Mouse (Mus musculus) embryonic fibroblast, embryonic 13.5 days (primary cell): ENCODE results near the gene Hnrnpab. TPM values are rescaled to one million over a fixed set of nuclear protein-coding genes. Genes with fewer than 3 reads are reported as not detected.
"Not testable (repeated sequence)": the region's sequence is repeated elsewhere in the genome, so short reads cannot be mapped to it uniquely, and the experiment has no call there.

ENCODE experiments used
- H3K27ac ChIP-seq: 2 replicates; pipeline ENCODE4 v1.5.1; 2012; ENCODE audit warnings: low read length, control low read depth, inconsistent platforms; ENCODE audit not compliant: insufficient read depth
- H3K4me1 ChIP-seq: 2 replicates; pipeline ENCODE4 v1.6.1; 2011; ENCODE audit warnings: low read length; ENCODE audit not compliant: control insufficient read depth, insufficient read depth
- H3K4me3 ChIP-seq: 2 replicates; pipeline ENCODE4 v1.5.1; 2011; ENCODE audit warnings: mild to moderate bottlenecking, control low read depth, low read length; ENCODE audit not compliant: insufficient read depth
- CTCF ChIP-seq: IDR thresholded peaks from 2 replicates; pipeline ENCODE4 v1.5.1; 2011; ENCODE audit warnings: mild to moderate bottlenecking, control low read depth, low read length, moderate library complexity, borderline replicate concordance; ENCODE audit not compliant: insufficient read depth
- POLR2A ChIP-seq: IDR thresholded peaks from 2 replicates; pipeline ENCODE4 v1.6.1; 2011; ENCODE audit warnings: low read depth, mild to moderate bottlenecking, control low read depth, low read length, moderate library complexity
- polyA plus RNA-seq: library from polyadenylated mRNA; stranded (reverse); fragments of >200 nt; gene quantifications from 2 replicates; pipeline ENCODE4 v1.2.4, GENCODE M21; 2011; ENCODE audit warnings: low read depth; ENCODE audit not compliant: missing spikeins, insufficient read length

The Hnrnpab gene
- polyA plus RNA-seq, 1 experiment: 361 TPM

DNA sequence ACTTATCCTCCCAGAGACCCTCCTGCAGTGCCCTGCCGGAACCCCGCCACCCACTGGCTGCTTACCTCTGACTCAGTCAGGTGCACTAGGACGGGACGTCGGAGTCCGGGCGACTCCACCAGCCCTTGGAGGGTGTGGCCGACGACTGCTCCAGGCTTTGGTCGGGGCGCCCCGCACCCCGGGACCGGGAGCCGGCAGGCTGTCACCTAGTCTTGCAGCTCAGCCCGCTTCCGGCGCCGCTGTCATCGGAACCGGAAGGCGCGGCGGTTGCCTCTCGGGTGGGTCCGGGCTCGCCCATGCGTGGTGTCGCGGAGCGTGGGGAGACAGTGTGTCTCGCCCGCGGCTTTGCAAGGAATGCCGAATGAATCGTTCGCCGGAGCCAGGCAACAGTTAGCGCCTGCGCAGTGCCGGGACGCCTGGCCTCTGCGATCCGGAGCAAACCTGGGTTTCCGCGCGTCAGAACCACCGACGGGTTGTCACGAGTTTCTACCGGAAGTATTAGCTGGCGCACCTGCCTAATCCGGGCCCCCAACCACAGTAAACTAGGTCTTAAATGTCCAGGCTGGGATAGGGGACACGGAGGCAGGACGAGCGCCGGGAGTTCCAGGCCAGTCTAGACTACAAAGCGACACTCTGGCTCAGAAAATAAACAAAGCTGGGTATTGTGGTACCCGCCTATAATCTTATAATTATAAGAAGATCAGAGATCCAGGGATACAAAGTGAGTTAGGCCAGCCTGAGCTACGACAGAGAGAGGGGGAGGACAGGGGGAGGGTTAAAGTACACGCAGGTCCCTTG, 29.1 kb upstream of the Hnrnpab start, which contains the start of gene Rmnd5b:
Gene Rmnd5b (minus strand): TSS at position 372 of the 798 bp plus-strand sequence.
- H3K27ac ChIP-seq: peak within 1 kb of the TSS; percentile 13
- peak within 1 kb of the TSS; percentile 92 for H3K4me3 ChIP-seq
- TF ChIP-seq CTCF: no peak
- peak; percentile 72 for TF ChIP-seq POLR2A
- peaks cover 3% of the 10 kb centered on the region for H3K4me1 ChIP-seq

DNA sequence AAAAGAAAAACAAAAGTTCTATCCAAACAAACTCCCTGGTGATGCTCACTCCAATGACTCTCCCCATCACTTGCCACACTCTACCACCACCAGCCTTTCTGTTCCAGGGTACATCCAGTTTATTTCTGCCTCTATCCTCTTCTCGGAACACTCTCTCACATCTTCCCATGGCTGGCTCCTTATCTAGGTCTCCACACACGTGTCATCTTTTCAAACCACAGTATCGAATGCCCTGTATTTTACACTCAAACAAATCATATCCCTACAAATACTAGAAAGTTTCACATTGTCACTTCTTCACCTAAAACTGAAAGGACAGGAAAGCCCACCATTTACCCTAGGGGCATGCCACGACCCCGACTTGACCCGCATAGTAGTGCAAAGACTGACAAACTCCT, 28.5 kb upstream of the Hnrnpab start:
- Histone ChIP-seq H3K4me3 (peak overlapping the region; percentile 92), H3K27ac (no peak overlapping the region), H3K4me1 (peaks cover 3% of the 10 kb centered on the region)
- TF ChIP-seq POLR2A (no peak), CTCF (no peak)

DNA sequence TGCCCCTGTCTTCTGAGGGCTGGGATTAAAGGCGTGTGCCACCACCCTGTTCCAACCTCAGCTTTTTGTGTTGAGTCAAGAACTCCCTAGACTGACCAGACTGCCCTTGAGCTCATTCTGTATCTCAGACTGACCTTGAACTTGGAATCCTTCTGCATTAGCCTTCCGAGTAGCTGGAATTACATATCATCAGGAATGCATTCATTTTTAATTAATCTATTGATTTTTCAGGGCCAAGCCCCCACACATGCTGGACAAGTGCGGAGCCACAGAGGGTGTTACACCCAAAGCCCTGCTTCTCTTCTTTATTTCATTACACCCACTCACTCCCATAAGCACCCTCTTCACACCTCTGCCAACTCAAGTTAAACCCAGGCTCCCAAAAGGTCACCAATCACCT, 27.1 kb upstream of the Hnrnpab start:
- Histone ChIP-seq H3K27ac (no peak overlapping the region), H3K4me3 (no peak overlapping the region), H3K4me1 (peaks cover 3% of the 10 kb centered on the region)
- TF ChIP-seq CTCF (no peak), POLR2A (no peak)

DNA sequence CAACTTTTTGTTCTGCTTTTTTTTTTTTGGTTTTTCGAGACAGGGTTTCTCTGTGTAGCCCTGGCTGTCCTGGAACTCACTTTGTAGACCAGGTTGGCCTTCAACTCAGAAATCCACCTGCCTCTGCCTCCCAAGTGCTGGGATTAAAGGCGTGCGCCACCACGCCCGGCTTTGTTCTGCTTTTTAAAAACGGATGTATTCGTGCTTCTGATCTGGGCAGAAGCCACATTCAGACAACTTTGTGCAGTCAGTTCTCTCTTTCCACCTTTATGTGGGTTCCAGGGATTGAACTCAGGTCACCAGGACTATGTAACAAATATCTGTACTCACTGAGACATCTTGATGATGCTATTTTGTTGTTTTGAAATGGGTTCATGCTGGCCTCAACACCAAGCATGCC, 26.6 kb upstream of the Hnrnpab start:
- H3K4me1 ChIP-seq, H3K4me3 ChIP-seq, H3K27ac ChIP-seq: not testable (repeated sequence)

DNA sequence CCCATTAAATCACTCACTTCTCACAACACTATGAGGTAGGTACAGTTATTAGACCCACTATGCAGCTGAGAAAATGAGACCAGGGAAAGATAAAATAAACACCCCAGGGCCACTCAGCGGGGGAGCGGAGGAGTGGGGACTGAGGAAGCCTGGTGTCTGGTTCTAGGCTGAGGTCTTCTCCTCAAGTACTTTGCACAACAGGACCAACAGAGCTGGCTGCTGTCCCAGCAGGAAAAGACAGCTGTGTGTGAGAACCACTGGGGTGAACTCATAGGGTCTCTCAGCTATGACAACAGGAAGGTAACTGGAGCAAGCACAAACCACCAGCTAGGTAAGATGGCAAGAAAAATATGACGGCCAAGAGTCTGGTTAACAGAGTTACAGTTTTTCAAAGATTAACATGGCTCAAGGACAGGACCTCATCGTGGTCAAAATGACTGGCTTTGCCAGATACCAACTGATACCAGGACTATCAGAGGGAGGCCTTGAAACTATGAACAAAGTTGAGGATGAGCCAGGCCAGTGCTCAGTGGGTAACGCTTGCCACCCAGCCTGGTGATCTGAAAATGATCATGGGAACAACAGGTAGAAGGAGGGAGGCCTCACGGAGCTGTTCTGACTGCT, 25.6 kb upstream of the Hnrnpab start:
- Histone ChIP-seq H3K27ac (no peak overlapping the region), H3K4me3 (no peak overlapping the region), H3K4me1 (peaks cover 3% of the 10 kb centered on the region; the same call in 1 of the 2 replicates)
- TF ChIP-seq POLR2A: no peak
- TF ChIP-seq CTCF: no peak

DNA sequence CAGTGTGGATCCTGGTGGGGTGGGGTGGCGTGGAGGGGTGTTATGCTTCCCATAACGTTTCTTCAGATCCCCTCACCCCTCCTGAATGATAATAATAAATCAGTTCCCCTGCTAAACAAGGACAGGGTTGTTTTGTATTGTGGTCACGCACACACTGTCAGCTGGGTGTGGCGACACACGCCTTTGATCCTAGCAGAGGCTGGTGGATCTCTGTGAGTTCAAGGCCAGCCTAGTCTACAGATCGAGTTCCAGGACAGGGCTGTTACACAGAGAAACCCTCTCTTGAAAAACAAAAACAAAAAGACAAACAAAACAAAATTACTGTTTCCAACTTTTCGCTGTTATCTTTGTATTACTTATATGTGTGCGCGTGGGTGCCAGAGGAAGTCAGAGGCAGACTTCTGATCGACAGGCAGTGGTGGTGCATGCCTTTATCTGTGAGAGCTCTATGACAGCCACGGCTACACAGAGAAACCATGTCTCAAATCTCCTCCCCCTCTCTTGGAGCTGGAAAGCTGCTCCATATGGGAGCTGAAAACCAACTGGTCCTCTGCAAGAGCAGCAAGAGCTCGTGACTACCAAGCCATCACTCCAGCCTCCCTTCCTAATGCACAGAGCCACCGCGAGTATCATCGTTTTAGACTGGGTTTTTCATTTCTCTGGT, 23.1 kb upstream of the Hnrnpab start:
- TF ChIP-seq CTCF (no peak), POLR2A (no peak)
- Histone ChIP-seq H3K4me3 (no peak overlapping the region), H3K4me1 (no peaks in the 10 kb centered on the region), H3K27ac (no peak overlapping the region)

DNA sequence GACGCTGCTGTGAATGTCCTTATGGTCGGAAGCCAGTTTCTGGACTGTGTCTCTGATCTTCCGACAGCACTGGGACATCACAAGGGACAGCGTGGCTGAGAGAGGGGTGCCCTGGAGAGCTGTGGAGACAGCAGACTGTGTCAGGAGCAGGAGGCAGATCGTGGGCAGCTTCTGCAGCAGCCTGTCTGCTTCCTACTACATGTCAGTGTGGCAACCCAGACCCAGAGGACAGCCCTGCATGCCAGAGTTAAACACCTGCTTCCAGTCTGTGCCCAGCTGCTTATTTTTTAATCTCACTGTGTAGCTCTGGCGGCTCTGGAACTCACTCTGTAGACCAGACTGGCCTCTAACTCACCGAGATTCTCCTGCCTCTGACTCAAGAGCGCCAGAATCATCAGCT, 21.3 kb upstream of the Hnrnpab start:
- no peak overlapping the region for H3K4me3 ChIP-seq
- H3K4me1 ChIP-seq: no peaks in the 10 kb centered on the region
- no peak overlapping the region for H3K27ac ChIP-seq
- TF ChIP-seq CTCF (no peak), POLR2A (no peak)

DNA sequence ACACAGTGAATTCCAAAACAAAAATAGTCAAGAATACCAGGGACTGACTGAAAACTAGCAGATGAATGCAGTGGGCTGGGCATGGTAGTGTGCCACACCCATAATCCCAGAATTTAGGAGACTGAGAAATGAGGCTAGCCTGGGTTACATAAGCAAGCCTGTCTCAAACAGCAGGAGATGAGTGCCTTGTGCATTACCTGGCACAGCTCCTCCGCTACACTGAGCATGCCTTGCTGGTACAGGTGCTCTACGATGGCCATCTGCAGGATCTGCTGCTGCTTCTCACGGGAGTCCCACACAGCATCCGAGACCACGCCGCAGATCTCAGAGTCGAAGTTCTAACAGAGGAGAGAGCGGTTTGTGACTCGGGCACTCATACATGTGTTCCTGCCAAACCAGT, 20.8 kb upstream of the Hnrnpab start:
- Histone ChIP-seq H3K27ac (no peak overlapping the region), H3K4me1 (no peaks in the 10 kb centered on the region), H3K4me3 (no peak overlapping the region)
- no peak for TF ChIP-seq POLR2A
- TF ChIP-seq CTCF: no peak

DNA sequence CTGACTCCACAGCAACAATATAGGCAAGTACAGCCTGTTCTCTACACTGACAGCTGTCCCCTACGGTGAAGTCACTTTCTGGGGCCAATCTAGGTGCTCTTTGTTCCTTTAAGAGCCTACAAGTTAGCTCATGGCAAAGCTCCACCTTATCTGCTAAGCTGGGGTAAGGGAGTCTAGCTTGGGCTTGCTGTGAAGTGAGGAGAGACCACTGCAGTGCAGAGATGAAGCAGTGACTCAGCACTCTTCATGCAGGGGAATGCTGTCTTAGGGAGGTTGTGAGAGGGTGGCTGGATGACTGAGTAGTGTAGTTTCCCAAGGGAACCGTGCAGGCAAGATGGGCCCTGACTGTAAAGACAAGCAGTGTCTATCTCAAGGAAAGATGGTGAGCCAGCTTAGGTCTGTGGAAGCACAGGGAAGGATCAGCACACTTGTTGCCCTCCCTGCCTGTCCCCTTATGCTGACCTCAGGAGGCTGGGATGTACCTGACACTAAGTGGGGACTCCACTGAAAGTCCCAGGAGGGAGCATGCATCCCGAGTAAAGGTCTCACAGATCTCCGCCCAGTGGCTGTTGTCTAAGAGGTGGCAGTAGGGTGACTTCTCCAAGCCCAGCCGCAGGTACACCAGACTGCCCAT, 18.7 kb upstream of the Hnrnpab start:
- H3K4me1 ChIP-seq: peaks cover 8% of the 10 kb centered on the region; the same call in 1 of the 2 replicates
- no peak overlapping the region for H3K27ac ChIP-seq
- H3K4me3 ChIP-seq: no peak overlapping the region
- no peak for TF ChIP-seq CTCF
- TF ChIP-seq POLR2A: no peak
